Mouse (Mus musculus): ENCODE measurements around the gene Ap3s2.

Ap3s2 gene

DNA sequence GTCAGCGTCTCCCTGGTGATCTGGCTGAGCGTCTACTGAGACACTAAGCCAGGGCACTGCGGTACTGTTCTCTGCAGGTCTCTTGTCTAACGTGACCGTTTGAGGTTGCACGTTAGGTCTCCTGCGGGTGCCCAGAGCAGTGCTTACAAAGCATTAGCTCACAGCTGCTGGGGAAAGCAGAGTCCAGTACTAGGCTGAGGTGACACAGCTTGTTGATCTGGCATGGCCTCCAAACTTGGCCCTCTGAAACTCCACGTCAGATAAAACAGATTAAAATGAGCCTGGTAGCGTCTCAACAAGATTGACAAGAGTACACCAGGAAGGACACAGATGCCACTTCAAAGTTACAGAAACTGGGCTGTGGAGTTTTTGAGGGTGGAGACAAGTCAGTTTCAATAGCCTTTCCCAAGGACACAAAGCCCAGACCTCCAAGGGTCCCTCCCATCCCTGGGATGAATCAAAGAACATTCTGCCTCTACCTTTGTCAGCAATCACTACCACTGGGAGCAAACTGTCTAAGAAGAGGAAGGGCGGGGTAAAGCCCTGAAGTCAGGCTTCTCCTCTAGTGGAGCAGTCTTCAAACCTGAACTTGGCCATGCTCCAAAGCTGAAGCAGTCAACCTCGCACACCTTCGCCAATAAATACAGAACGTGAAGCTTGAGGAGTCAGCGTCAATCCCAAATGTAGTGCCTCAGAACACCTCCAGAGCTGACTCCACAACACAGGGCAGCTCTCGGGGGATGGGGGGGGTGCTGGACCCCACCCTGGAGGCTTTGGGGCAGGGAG is 29.8 kb downstream of the Ap3s2 start:
- peak; percentile 8 for DNase-seq (ENCODE audit: low spot score)

DNA sequence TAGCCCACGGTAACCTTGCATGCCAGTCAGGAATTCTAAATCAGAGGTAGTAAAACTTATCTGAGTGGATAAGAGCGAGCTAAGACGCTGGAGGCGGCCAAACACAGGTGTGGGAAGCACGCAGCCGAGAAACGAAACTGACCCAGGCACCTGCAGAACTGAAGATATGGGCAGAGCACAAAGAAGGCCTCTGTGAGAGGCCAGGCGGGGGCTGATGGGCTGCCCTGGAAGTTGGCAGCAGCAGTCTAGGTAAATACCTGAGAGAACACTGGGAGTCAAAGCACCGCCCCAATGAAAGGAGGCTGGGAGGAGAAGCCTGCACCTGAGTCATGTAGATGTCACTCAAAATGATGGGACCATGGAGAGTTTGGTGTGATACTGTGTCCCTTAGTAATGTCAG is 31.8 kb downstream of the Ap3s2 start:
- peak; percentile 26 for DNase-seq (ENCODE audit: low spot score)

DNA sequence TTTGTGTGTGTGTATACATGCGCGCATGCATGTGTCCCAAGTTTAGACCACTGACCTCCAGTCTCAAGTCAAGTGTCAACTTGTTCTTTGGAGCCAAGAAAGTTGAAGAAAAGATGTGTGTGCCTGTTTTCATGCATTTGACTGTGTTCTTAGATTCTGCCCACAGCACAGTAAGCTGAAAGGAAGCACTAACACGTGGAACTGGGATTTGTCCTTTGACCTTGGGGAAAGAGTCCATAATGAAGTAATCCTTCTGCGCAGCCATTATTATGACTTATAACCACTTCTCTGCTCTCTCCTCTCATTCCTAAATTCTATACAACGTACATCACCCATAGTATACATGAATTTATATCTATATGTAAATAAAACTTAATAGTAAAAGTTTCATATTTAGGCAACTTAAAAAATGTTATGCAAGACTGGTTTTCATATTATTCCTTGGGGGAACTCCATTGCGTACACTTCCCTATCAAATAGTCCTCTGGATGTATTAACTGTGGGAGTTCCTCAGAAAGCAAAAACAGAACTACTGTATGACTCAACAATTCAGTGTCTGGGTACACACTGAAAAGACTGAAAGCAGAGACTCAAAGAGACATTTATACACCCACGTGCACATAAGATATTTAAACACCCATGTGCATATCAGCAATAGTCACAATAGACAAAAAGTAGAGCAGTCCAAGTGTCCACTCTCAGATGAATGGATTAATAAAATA is 36.7 kb downstream of the Ap3s2 start:
- no peak for DNase-seq (ENCODE audit: low spot score)

DNA sequence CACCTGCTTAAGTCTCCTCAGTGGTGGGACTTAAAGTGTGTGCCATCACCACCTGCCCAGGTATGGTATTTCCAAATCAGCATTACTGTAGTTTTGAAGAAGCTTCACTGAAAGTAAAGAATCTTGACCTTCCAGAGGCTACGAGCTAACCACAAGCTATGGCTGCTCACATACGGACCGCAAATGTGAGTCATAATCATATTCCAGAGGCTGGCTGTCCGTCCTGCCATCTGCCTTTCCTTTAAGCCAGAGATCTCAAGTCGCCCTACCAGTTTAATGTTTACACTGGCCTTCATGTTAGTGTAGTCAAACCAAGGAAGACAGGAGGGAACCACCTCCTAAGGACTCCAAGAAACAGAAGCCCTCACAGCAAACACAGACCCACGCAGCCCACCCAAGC is 38.5 kb downstream of the Ap3s2 start:
- no peak for DNase-seq (ENCODE audit: low spot score)

DNA sequence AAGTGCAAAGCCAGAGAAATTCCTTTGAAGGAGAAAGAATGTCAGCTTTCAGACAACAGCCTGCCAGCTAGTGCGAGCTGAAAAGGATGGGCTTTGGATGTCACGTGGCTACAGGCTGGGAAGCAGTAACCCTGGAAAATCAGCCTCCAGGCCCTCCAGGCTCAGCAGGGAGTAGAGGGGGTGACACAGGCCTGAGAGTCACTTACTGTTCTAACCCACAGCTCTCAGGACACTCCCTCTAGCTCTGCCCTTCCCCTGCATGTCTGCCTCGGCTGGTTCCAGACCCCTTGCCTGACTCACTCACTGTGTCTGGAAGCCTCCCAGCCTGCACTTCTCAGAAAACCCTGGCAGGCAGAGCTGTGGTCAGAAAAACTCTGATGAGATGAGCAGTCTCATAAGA is 39.5 kb downstream of the Ap3s2 start:
- peak; percentile 47 for DNase-seq (ENCODE audit: low spot score)

DNA sequence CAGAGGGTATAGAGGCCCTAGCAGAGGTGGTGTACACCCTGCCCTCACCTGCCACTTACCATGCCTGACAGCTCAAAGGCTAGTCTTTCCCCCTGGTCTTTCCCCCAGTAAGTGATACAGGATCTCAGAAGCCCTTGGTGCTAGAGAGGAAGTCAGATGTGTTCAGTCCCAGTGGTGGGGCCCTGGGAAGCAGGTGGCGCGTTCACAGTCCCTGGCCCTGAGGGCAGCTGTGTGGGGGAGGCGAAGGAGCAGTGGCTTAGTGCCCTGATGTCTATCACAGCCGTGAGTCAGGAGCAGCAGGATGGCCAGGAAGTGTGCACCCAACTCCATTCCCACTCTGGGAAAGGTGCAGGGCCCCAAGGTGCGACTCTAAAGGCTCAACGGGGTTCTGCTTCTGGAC is 40.4 kb downstream of the Ap3s2 start:
- no peak for DNase-seq (ENCODE audit: low spot score)

DNA sequence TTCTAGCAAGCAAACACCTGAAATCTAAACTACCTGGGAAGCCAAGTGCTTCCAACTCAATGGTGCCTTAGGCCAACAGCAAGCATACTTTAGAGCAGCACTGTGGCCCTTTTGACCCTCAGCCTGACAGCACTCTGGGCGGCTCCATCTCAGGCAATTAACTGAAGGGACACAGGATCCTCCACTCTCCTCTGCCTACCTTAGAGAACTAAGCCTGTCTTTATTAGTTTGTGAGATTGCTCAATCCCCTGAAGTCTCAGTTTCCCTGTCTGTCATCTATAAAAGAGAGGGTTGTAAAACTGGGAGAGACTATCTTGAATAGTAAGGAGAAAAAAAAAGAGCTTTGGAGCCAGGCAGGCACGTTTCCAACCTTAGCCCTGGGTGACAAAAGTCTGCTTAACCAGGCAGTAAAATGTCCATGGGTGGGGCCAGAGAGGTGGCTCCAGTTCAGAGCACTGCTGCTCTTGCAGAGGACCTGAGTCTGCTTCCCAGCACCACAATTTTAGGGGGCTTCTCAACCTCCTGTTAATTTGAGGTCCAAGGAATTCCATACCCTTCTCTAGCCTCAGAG is 41.9 kb downstream of the Ap3s2 start:
- no peak for DNase-seq (ENCODE audit: low spot score)

DNA sequence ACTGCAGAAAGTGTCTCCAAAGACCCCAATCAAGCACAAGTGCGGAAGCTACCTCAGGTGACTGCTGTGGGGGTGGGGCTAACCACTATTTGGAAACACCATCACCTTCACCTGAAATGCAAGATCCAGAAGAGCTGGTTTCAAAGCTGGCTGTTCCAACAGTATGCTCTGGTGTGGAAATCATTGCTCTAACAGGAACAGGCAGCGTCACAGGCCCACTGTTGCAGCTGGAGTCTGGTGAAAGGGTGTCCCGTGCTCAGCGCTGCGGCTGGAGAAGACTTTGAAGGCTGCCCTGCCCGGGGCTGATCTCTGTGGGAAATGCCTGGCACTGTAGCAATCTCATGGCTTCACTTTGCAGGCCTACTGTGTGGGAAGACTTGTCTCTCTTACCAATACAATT is 47.0 kb downstream of the Ap3s2 start:
- DNase-seq (ENCODE audit: low spot score) = no peak

DNA sequence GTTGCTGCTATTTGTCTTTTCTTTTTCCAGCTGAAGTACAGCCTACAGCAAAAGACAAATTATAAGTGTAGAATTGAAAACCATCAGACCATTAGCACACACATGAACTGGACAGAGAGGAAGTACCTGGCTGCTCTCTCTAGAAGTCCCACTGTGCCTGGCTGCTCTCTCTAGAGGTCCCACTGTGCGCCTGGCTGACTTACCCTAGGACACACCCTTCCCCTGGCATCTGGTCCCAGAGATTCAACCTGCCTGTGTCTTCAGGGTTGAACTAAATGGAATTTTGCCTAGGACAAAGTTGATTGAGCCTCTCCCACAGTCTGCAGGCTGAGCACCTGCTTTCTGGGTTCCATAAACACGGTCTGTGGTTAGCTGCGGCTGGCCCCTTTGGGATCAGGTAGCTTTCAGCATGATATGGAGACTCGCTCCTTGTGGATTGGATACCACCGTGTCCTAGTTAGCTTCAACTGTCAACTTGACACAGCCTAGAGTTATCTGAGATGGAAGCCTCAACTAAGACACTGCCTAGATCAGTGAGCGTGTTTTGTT is 48.6 kb downstream of the Ap3s2 start:
- no peak for DNase-seq (ENCODE audit: low spot score)

DNA sequence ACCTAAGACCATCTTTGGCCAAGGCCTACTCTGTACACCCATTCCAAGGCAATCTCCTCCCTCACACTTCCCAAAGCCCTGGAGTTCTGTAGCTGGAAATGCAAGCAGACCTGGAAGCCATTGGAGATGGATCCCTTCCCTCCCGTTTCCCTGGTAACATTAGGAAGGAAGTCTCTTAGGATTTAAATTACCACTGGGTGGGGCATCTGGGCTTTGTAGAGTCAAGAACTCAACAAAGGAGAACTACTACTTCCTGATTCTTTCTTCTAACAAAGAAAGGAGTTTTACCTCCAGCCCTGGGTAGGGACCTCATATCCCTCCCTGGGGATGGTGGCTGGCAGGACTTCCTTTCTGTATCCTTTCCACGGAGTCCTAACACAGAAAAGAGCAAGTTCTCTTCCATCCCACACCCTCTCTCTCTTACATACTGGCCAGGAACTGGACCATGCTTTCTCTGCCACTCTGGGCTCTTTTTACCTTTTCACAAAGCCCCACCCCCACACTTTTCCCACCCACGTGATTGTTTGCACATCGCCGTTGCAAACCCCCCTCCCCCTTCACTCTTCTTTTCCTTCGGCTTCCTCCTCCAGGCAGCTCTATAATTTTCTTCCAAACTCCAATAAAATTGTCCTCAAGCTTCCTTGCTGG is 51.3 kb downstream of the Ap3s2 start:
- DNase-seq (ENCODE audit: low spot score) = no peak

DNA sequence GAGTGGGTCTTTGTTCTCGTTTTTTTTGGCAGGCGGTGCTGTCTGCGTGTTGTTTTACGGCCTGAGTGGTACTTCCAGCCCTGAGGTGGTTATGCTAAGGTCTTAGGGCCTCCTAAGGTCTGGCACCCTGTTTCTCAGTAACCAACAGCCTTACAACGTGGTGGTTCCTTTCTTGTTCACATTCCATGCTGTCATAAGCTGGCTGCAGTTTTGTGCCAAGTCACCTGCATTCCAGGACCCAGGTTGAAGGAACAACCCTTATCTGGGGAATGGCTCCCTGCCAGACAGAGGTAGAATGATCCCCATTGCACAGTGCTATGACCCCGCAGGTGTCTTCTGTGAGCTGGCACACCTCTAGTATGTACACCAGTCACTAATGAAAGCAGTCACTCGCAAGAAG is 52.0 kb downstream of the Ap3s2 start:
- no peak for DNase-seq (ENCODE audit: low spot score)

DNA sequence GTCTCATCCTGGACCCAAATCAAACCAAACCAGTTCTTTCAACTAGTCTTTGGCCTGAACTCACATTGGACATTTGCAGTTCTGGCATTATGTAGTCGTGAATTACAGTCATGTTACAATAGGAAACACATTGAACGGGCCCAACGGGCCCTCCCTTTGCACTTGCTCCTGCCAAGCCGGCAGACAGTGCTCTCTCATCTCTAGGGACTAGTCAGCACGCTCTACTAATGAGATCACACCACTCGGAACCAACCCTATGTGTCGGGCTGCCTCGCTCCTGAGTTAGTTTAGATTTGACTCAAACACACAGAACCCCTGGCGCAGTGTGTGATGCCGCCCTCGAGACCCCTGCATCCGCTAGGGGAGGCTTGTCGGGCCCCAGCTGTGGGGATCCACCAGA is 52.6 kb downstream of the Ap3s2 start:
- no peak for DNase-seq (ENCODE audit: low spot score)

DNA sequence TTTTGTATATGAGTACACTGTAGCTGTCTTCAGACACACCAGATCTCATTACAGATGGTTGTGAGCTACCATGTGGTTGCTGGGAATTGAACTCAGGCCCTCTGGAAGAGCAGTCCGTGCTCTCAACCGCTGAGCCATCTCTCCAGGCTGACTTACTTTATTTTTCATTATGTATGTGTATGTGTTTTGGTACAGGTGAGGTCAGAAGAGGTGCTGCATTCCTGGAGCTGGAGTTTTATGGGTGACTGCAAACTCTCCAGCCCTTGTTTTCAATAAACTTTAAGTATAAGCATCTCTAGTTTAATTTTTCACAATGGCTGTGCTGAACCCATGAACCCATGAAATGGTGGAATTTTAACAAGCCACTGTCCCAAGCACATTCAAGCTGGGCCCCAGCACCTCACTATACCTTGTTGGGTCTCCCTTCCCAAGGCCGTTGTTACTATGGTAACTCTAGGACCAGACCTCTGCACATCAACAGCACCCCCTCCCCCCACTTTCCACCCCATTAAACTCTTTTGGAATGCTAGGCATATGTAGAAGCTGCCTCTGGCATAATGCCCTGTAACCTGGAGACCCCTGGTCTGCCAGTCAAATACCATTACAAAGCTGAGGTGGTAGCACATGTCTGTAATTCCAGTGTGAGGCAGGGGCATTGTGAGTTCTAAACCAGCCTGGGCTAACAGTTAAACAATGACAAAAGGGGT is 54.0 kb downstream of the Ap3s2 start:
- no peak for DNase-seq (ENCODE audit: low spot score)

DNA sequence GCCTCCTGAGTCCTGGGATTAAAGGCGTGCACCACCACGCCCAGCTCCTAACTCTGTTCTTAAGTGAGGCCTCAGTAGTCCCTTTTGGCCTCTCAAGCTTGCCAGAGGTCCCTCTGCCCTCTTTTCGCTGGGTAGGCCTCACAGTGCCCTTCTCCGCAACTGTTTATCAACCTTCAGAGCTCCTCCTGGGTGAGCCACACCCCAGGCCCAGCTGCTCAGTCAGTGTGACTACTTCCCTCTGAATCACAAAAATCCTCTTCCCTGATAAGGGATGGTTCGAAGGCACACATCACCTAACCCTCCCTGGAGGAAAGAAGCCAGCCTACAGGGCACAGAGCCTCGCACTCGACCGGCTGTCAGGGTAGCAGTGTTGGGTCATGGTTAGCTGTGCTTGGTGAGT is 58.7 kb downstream of the Ap3s2 start:
- no peak for DNase-seq (ENCODE audit: low spot score)

DNA sequence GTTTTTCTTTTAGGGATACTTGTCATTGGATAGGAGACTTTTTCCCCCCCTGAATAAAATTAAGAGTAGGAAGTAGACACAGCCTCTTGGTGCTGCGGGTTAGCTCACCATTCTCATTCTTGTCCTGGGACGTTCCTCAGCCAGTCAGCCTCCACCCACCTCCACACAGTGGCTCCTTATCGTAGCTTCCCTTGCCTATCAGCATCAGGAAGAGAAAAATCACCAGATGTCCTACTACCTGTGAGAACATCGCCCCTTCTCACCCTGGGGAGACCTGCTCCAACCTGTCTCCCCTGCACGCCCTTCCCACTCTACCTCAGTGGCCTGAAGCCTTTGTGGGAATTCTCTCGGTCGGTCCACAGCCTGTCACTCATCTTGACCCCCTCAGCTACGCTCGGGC is 59.6 kb downstream of the Ap3s2 start, which contains the start of gene Anpep:
Gene Anpep (minus strand): TSS at position 249 of the 400 bp plus-strand sequence.
- no peak for DNase-seq (ENCODE audit: low spot score)

DNA sequence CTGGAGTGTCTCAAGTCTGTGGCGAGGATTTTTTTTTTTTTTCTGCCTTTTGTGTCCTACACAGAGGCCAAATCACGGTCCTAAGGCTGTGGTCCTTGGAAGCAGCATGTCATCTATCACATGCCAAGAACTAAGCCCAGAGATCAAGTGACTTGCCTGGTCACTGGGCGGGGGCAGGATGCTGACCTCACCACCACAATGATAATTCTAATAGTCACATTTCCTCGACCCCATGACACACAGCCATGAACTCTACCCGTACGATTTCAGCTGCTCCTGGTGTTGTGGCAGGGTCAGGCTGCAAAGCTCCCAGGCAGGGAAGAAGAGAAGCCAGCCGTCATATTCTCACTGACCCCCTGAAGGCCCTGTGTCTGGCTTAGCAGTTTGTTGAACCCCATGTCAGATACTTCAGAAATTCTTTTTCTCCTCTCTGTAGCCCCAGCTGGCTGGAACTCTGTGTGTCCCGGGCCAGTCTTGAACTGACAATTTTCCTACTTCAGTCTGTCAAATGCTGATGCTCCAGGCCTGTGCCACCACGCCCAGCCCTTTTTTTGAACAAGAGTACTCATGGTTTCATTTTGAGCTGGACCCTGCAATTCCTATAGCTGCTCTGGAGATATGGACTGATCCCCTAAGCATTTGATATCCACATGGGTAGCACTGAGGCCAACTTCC is 61.4 kb downstream of the Ap3s2 start:
- DNase-seq (ENCODE audit: low spot score) = no peak

DNA sequence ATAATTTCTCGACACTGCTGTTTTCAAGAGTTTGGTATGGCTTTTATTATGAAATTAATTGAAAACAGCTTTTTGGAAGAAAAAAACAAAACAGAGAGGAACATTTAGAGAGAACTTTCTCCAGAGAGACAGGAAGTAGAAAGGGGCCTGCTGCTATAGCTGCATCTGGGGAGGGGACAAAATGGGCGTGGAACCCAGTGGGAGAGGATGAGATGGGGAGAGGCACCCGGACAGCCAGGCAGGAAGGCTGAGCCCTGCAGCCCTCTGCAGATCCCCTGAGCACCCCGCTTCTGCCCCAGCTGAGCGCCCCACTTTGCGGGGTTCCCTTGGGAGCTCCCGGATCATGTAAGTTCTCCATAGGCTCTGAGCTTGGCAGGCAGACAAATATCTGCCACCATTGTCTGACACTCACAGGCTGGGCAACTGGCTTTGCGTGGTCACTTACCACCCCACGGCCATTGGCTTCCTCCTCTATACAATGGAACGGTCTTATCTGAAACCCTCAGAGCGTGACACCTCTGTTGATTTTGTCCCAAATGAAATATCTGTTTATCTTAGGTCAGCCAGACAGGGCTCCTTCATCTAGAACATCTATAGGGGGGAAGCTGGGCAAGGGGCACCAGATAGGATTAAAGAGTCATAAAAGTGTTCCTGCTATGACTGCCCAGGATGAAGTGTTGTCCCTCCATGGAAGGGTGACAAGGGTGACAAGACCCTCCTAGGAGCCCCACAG is 62.1 kb downstream of the Ap3s2 start:
- no peak for DNase-seq (ENCODE audit: low spot score)

DNA sequence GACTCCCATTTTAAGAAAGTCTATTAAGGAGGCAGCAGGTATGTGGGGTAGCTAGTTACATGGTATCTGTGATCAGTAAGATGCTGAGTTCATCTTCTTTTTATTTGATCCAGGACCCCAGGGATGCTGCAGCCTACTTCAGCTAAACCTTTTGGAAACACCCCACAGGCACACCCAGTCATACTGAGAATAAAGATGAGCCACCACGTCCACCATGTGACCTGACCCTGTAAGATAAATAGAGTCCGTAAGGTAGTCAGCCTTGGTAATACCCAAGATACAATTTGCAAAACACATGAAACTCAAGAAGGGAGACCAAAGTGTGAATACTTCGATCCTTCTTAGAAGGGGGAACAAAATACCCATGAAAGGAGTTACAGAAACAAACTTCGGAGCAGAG is 64.1 kb downstream of the Ap3s2 start:
- no peak for DNase-seq (ENCODE audit: low spot score)

DNA sequence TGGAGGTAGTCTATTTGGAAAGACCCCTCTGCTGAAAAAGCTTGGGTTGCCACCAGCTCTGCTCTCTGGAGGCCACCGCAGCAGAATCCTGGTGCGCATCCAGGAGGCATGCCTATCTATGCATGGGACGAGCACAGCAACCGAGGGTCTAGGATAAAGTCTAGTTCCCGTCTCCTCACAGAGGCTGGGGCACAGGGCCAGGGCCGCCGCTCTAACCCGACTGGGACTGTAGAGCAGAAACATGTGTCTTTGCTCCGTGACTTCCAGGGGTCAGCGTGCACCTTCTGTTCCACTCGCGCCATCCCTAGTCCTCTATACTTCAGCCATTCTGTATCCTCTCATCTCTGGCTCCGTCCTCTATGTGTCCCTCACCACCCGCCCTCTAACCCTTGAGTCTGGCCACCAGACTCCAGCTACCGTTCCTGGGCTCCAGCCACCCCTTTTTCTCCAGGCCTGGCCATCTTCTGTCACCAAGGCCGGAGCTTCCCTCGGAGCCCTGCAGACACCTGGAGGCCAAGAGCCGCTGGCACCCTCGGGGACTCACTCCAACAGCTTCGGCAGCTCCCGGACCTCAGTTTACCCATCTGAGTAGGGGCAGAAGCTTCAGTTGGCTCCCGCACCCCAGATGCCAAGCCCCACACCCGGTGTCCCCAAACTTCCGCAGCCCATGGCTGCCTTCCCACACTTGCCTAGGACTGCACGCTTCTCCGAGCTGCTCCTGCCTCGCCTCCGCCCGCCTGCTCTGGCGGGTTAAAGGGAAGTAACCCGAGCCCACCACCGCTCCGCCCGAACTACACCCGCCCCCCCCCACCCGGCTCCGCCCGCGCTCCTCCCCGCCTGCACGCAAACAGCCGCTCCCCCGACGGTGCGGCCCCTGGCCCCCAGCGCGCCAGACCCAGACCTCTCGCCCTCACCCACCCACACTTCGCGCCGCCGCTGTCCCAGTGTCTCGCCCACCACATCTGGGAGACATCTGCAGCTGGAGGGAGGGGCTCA is 72.7 kb downstream of the Ap3s2 start:
- DNase-seq (ENCODE audit: low spot score) = no peak
